Mouse (Mus musculus): ENCODE data around the gene D13Ertd608e. TPM values are rescaled to one million over a fixed set of nuclear protein-coding genes. Genes with fewer than 3 reads are reported as not detected.

The D13Ertd608e gene
- not detected in 2 replicates for polyA plus RNA-seq (2012; rRNA removed)

GRCm38 (mm10) chr13:119835320-119836056 is at the start of gene D13Ertd608e:
TSS of gene D13Ertd608e (plus strand) at chr13:119836006.

DNA sequence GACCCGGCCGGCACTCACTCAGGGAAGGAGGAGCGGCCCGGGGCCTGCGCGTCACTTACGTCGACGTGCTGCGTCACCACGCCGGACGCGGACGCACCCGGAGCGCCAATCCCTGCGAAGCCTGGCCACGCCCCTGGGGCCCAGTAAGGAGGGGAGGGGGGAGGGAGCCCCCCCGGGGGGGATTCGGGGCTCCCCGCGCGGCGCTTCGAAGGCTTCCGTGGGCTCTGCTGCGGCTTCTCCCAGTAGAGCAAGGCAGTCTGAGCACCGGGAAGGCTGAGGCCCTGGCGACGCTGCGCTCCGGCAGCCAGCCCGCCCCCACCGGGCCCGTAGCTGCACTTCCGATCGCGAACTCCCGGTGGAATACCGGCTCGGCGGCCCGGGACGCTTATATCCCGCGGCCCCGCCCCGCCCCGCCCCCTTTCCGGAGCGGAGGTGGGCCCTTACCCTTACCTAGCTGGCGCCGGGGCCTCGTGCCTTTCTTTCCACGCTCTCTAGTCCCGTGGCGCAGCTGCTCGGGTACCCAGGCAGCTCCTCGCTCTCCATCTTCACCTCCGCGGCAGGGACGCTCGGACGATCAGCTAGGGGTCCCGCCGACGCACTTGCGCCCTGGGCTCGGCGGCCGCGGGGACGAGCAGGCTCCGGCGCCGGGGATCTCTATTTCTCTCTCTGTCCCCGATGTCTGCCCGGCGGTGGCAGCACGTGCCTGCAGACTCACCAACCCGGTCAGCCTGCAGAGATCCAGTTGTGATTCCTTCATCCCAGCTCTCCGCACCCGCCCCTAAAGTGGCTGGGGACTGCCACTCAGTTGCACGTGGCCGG is 44.8 kb upstream of the D13Ertd608e start, which contains the start of gene Zfp131:
Gene Zfp131 (minus strand): TSS at position 129 of the 819 bp plus-strand sequence.

GRCm38 (mm10) chr13:119830116-119830515 is 5.7 kb upstream of the D13Ertd608e start, which contains the start of gene AF067063:
TSS of gene AF067063 (minus strand) at chr13:119830216.

GRCm38 (mm10) chr13:119894685-119895084 is 58.9 kb downstream of the D13Ertd608e start, which contains the start of gene Tcstv1:
TSS of gene Tcstv1 (minus strand) at chr13:119894785.

Other genes starting within 250 kb of the D13Ertd608e start
- 0.01 and 0.08 TPM in 2 replicates for gene Ccl28, start 212.2 kb upstream of the D13Ertd608e start, polyA plus RNA-seq (2012; rRNA removed)
- 124 and 151 TPM in 2 replicates for gene Hmgcs1, start 145.6 kb upstream of the D13Ertd608e start, polyA plus RNA-seq (2012; rRNA removed)
- 0.08 and 0.10 TPM in 2 replicates for gene Nim1k, start 80.1 kb upstream of the D13Ertd608e start, polyA plus RNA-seq (2012; rRNA removed)
- 7.7 and 7.9 TPM in 2 replicates for gene Zfp131, start 45.1 kb upstream of the D13Ertd608e start, polyA plus RNA-seq (2012; rRNA removed)
- not detected in 2 replicates for gene AF067063, start 5.8 kb upstream of the D13Ertd608e start, polyA plus RNA-seq (2012; rRNA removed)
- not detected in 2 replicates for gene Tcstv1, start 58.8 kb downstream of the D13Ertd608e start, polyA plus RNA-seq (2012; rRNA removed)
- not detected in 2 replicates for gene Gm21761, start 93.3 kb downstream of the D13Ertd608e start, polyA plus RNA-seq (2012; rRNA removed)
- not detected in 2 replicates for gene B020031M17Rik, start 114.8 kb downstream of the D13Ertd608e start, polyA plus RNA-seq (2012; rRNA removed)
- gene Gm36079, start 191.0 kb downstream of the D13Ertd608e start, polyA plus RNA-seq (2012; rRNA removed): not detected in 2 replicates
- 1.1 and 2.0 TPM in 2 replicates for gene Gm21188, start 216.2 kb downstream of the D13Ertd608e start, polyA plus RNA-seq (2012; rRNA removed)